Mouse (Mus musculus): ENCODE data around the gene Gp9.

DNA sequence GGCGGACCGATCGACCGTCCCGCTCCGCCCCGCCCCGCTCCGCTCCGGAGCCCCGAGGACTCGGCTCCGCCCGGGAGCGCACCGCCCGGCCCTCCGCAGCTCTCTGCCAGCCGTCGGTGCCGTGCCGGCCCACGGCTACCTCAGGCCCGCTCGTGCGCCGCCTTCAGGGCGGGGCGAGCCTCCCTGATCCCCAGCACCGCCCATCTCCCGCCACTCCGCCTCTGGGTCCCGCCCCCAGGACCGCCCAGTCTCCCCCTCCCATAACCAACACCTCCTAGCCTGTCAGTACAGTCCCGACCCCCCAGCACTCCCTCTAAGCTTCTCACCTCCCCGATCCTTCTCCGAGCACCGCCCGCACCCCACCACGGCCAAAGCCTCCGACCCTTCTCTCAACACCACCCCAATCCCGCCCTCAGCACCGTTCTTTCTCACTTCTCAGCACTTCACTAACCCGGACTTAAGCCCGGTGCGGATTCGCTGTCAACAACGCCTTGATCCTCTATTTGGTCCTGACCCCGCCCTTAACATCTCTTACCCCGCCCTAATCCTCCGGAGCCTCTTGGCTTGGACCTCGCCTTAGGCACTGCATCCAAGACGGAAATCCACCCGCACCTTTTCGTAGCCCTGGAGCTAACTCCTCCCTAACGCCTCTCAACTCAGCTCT is 33.9 kb downstream of the Gp9 start, which contains the start of gene Rab43:
- TF ChIP-seq CTCF (IDR thresholded peaks at IDR 0.05; ENCODE audit: extremely low read depth, insufficient read depth, low read length) (no peak), POLR2A (IDR thresholded peaks at IDR 0.05; ENCODE audit: extremely low read depth, insufficient read depth, low read length) (peak; percentile 59)
